Mouse (Mus musculus): ENCODE results near the gene Rps27a.

GRCm38 (mm10) chr11:29496962-29497361 is 50.9 kb downstream of the Rps27a start:
- TF ChIP-seq CTCF (IDR thresholded peaks at IDR 0.05; ENCODE audit: low read depth, low read length) = no peak
- TF ChIP-seq POLR2A (IDR thresholded peaks at IDR 0.05; ENCODE audit: borderline replicate concordance, low read depth, low read length) = no peak
